Mouse (Mus musculus) embryonic facial prominence, embryonic 11.5 days (tissue): ENCODE data around the gene Fermt3. TPM values are rescaled to one million over a fixed set of nuclear protein-coding genes. Genes with fewer than 3 reads are reported as not detected.

Experiments used
- ATAC-seq: fragments of 200-750 bp; cut with Nextera tagmentation; replicated peaks from 2 replicates; pipeline ENCODE4 v1.8.0; 2017; ENCODE audit warnings: low read depth; ENCODE audit not compliant: insufficient number of reproducible peaks, low FRiP score, low TSS enrichment
- DNase-seq: peaks from one replicate; pipeline ENCODE4 v3.0.0-alpha.2; 2015; ENCODE audit warnings: low spot score
- H3K27ac ChIP-seq: fragments of 300-500 bp; sonication (generic); replicated peaks from 2 replicates; pipeline ENCODE4 v1.5.1; 2014; ENCODE audit warnings: mild to moderate bottlenecking, low read depth, low read length, control low read depth
- H3K27me3 ChIP-seq: fragments of 300-500 bp; sonication (generic); 2 replicates; pipeline ENCODE4 v1.6.1; 2014; ENCODE audit warnings: mild to moderate bottlenecking, low read length, moderate library complexity, mixed read lengths; ENCODE audit not compliant: control insufficient read depth, insufficient read depth
- H3K36me3 ChIP-seq: fragments of 300-500 bp; sonication (generic); replicated peaks from 2 replicates; pipeline ENCODE4 v1.6.1; 2014; ENCODE audit warnings: low read depth, mild to moderate bottlenecking, low read length, moderate library complexity, mixed read lengths; ENCODE audit not compliant: control insufficient read depth, insufficient read depth
- H3K4me1 ChIP-seq: fragments of 300-500 bp; sonication (generic); 2 replicates; pipeline ENCODE4 v1.6.1; 2014; ENCODE audit warnings: low read length, mixed read lengths; ENCODE audit not compliant: control insufficient read depth, insufficient read depth
- H3K4me2 ChIP-seq: fragments of 300-500 bp; sonication (generic); 2 replicates; pipeline ENCODE4 v1.6.1; 2014; ENCODE audit warnings: low read depth, mild to moderate bottlenecking, control low read depth, low read length, moderate library complexity
- H3K4me3 ChIP-seq: fragments of 300-500 bp; sonication (generic); 2 replicates; pipeline ENCODE4 v1.5.1; 2014; ENCODE audit warnings: low read depth, low read length, control low read depth
- H3K9ac ChIP-seq: fragments of 300-500 bp; sonication (generic); replicated peaks from 2 replicates; pipeline ENCODE4 v1.6.1; 2014; ENCODE audit warnings: mild to moderate bottlenecking, control low read depth, low read length
- H3K9me3 ChIP-seq: fragments of 300-500 bp; sonication (generic); replicated peaks from 2 replicates; pipeline ENCODE4 v1.6.1; 2016; ENCODE audit warnings: mild to moderate bottlenecking, low read length, inconsistent platforms, mixed read lengths; ENCODE audit not compliant: control insufficient read depth
- WGBS: fragments of 180-500 bp; shearing (Covaris S2); extraction: QIAGEN DNeasy Blood & Tissue Kit; methylation state at CpG from one replicate; pipeline ENCODE4 v1.1.7; 2014; 5-methylcytosine and 5-hydroxymethylcytosine counted together
- polyA plus RNA-seq: library from polyadenylated mRNA; unstranded; fragments of >200 nt; fragmentation: Nextera tagmentation; extraction: Ambion mirVana; gene quantifications from 2 replicates; pipeline ENCODE4 v1.2.1, GENCODE M21; 2014

Gene Fermt3
- polyA plus RNA-seq, 1 experiment from 2014 or later: 6.6 TPM

DNA sequence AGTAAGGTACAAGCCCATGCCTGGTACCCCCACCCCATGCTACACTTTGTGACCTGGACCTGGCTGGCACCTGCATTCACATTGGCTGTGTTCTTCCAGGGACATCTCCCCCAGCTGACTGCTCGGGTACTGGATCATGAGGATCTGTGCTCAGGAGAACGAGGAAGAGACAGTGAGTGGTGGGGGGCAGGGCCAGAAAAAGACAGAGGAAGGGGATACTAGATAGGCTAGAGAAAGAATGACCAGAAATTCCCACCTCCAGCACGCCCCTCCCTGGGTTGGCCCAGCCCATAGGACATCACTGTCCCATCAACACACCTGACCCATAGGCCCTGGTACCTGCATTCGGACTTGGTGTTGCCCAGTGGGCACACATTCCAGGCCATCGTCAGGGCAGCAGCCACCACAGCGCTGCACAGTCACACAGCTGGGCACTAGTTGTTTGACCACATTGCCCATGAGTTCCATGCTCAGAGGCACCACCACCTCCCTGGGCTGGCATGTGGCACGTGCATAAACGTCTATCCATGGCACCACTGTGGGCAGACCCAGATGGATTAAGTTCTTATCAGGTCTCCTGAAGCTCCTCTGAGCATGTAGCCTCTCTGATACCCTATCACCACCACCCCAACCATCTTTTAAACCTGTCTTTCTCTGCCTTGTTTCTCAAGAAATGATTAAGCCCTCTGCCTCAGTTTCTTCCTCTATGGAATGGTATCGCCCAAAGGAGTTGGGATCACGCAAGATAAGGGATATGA is 33.1 kb downstream of the Fermt3 start:
- no peak overlapping the region for H3K9ac ChIP-seq
- H3K4me1 ChIP-seq: no peaks in the 10 kb centered on the region
- no peaks in the 10 kb centered on the region for H3K36me3 ChIP-seq
- no peaks in the 10 kb centered on the region for H3K9me3 ChIP-seq
- H3K4me2 ChIP-seq: peak overlapping the region; percentile 87
- DNase-seq (no peak), ATAC-seq (no peak)
- peak overlapping the region; percentile 91; the same call in 1 of the 2 replicates for H3K4me3 ChIP-seq
- 82% methylated on average over 10 of the region's 10 CpGs for WGBS
- no peak overlapping the region for H3K27ac ChIP-seq
- H3K27me3 ChIP-seq: no peaks in the 10 kb centered on the region

GRCm38 (mm10) chr19:6985300-6985699 is 34.0 kb downstream of the Fermt3 start:
- ATAC-seq (no peak), DNase-seq (no peak)
- no peaks in the 10 kb centered on the region for H3K27me3 ChIP-seq
- no peak overlapping the region for H3K4me2 ChIP-seq
- no peaks in the 10 kb centered on the region for H3K4me1 ChIP-seq
- no peak overlapping the region for H3K9ac ChIP-seq
- 85% methylated on average over 19 of the region's 19 CpGs for WGBS
- no peaks in the 10 kb centered on the region for H3K36me3 ChIP-seq
- no peak overlapping the region for H3K4me3 ChIP-seq
- no peaks in the 10 kb centered on the region for H3K9me3 ChIP-seq
- no peak overlapping the region for H3K27ac ChIP-seq

- Histone ChIP-seq H3K4me1 (no peaks in the 10 kb centered on the region; the same call in 1 of the 2 replicates), H3K4me2 (no peak overlapping the region), H3K36me3 (no peaks in the 10 kb centered on the region)
Measured at GRCm38 (mm10) chr19:6983621-6984020, 35.6 kb downstream of the Fermt3 start.

GRCm38 (mm10) chr19:6981465-6981864 is 37.8 kb downstream of the Fermt3 start:
- WGBS: 91% methylated on average over 4 of the region's 4 CpGs
- Histone ChIP-seq H3K36me3 (no peaks in the 10 kb centered on the region), H3K9ac (no peak overlapping the region), H3K4me2 (no peak overlapping the region), H3K9me3 (no peaks in the 10 kb centered on the region), H3K4me3 (no peak overlapping the region), H3K4me1 (no peaks in the 10 kb centered on the region; the same call in 1 of the 2 replicates), H3K27me3 (no peaks in the 10 kb centered on the region), H3K27ac (no peak overlapping the region)
- no peak for ATAC-seq
- DNase-seq: no peak

More at GRCm38 (mm10) chr19:6983621-6984020, 35.6 kb downstream of the Fermt3 start:
- no peaks in the 10 kb centered on the region for H3K9me3 ChIP-seq
- no peak overlapping the region for H3K4me3 ChIP-seq
- H3K9ac ChIP-seq: no peak overlapping the region
- no peaks in the 10 kb centered on the region for H3K27me3 ChIP-seq
- no peak overlapping the region for H3K27ac ChIP-seq
- 88% methylated on average over 5 of the region's 5 CpGs for WGBS
- ATAC-seq (no peak), DNase-seq (no peak)

DNA sequence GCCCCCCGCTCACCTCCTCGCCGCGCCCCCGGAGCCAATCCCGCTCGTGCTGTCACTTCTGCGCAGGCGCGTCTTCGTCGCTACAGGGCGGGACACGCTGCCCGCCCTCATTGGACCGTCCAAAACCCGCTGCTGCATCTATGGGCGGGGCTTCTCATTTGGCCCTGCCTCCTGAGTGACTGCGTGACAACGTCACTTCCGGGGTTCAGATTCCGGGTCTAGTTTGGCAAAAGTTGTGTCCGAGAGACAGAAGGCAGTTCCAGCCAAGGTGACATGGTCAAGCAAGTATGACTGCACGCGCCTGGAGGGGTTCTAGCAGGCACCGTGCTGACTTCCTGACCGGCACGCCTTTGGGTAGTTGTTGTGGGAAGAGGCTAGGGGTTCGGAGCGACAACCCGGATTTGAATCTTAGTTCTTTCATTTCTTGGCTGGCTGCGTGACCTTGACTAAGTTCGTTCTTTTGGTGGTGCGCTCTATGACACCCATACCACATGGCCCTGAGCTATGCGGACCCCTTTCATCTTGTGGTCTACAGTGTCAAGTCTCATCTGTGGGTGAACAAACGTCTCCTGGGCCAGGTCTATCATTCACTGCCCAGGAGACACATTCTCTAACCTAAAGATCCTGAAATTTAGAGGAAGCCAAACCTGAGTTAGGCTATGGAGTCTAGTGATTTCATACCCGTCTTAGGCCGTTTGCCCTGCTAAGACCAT is 38.7 kb downstream of the Fermt3 start, which contains the start of gene Fkbp2:
Fkbp2 (minus strand) TSS at position 121 of the 713 bp plus-strand sequence.
- Histone ChIP-seq H3K9me3 (no peaks in the 10 kb centered on the region), H3K4me2 (peak within 1 kb of the TSS; percentile 82), H3K4me1 (no peaks in the 10 kb centered on the region; the same call in 1 of the 2 replicates), H3K27ac (peak within 1 kb of the TSS; percentile 72), H3K4me3 (peak within 1 kb of the TSS; percentile 61), H3K9ac (peak within 1 kb of the TSS; percentile 80), H3K27me3 (no peaks in the 10 kb centered on the region), H3K36me3 (no peaks in the 10 kb centered on the region)
- WGBS: 3% methylated on average over 38 of the region's 38 CpGs
- peak; percentile 79 for ATAC-seq
- peak; percentile 99 for DNase-seq

- Histone ChIP-seq H3K4me2 (peak overlapping the region; percentile 82), H3K4me1 (no peaks in the 10 kb centered on the region; the same call in 1 of the 2 replicates), H3K4me3 (peak overlapping the region; percentile 61), H3K36me3 (no peaks in the 10 kb centered on the region), H3K27me3 (no peaks in the 10 kb centered on the region), H3K9ac (peak overlapping the region; percentile 80), H3K9me3 (no peaks in the 10 kb centered on the region), H3K27ac (peak overlapping the region; percentile 72)
- 1% methylated on average over 59 of the region's 59 CpGs for WGBS
- peak; percentile 99 for DNase-seq
- peak; percentile 91 for ATAC-seq
Measured at GRCm38 (mm10) chr19:6979486-6980380, 39.5 kb downstream of the Fermt3 start.

DNA sequence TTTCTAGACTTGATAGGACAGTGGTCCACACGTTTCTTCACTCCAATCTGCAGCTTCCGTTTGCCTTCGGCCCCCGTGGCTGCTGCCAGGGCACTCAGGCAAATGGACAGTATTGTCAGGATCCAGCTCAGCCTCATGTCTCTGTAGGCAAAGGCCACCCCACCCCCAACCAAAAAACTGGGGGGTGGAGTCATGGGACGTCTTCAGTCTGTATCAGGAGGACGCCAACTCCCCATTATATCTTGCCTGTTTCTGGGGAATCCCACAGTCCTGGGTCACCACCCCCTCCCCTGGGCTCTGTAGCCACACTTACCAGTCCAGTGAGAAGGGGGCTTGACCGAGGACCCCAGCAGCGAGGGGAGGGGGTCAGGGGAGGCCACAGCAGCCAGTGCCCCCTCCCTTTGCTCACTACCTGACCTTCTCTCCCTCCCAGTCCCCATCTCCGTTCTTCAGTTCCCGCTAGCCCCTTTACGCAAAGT is 40.2 kb downstream of the Fermt3 start:
- Histone ChIP-seq H3K27ac (no peak overlapping the region), H3K4me3 (peak overlapping the region; percentile 61), H3K27me3 (no peaks in the 10 kb centered on the region), H3K4me1 (no peaks in the 10 kb centered on the region; the same call in 1 of the 2 replicates), H3K9ac (peak overlapping the region; percentile 56), H3K9me3 (no peaks in the 10 kb centered on the region), H3K4me2 (peak overlapping the region; percentile 82), H3K36me3 (no peaks in the 10 kb centered on the region)
- DNase-seq (no peak), ATAC-seq (no peak)
- 10% methylated on average over 11 of the region's 11 CpGs for WGBS
